8 mouse cellular contexts compared by ENCODE assay signal in the genomic region with DNA sequence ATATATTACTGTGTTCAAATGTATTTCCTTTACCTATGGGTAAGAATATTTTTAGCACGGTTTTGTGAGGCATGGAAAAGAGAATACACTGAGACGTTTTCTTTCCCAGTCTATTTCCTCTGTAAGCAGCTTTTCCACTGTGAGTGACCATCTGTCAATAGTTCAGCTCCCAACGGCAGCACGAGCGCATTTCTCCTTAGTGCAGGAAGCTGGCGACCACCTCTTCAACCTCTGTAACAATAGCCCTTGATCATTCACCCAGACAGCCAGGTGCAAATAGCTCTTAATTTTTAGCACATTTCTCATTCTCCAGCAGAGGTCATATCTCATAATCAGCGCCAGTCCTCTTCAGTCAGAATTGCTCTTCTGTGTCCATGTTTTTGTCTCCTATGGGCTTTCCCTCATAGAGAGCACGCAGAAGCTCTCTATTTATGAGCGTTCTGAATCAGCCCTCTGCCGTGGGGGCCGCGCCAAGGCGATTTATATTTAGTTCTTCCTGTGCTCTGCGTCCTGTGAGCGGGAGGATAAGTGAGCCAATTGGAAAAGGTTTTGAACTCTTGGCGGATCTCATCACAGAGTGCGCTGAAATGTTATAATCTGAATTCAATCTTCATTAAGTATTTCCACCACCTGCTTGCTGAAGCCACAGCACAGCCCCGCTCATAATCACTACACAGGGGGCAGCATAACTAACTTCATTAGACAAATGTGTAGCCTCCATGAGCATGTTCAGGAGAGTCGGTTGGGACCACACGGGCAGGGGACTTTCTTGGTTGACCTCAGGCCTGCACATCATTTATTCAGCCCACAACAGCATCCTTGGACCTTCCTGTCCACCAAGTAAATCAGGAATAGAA.
DNase-seq lines count a peak whose midpoint lies in the region; ATAC-seq and TF ChIP-seq lines count a peak whose summit lies in the region.

No protein-coding gene starts in this region.

- H3K4me2 ChIP-seq in embryonic facial prominence, embryonic 11.5 days (ENCODE audit: low read depth, low read length), result no peak overlapping the region; the same call in 1 of the 2 replicates
- H3K4me2 ChIP-seq in liver, postnatal 0 days (ENCODE audit: low read depth, low read length), result 0 out of 2 replicates have a peak overlapping the region, but pooled peaks have one; percentile 9

- H3K9me3 ChIP-seq in embryonic facial prominence, embryonic 11.5 days (replicated peaks; ENCODE audit: control insufficient read depth, low read length), result no peaks in the 10 kb centered on the region
- H3K9me3 ChIP-seq in liver, postnatal 0 days (ENCODE audit: low read length), result no peaks in the 10 kb centered on the region

- H3K4me1 ChIP-seq in embryonic facial prominence, embryonic 11.5 days (ENCODE audit: control insufficient read depth, insufficient read depth, low read length), result no peaks in the 10 kb centered on the region
- no peaks in the 10 kb centered on the region for H3K4me1 ChIP-seq in liver, postnatal 0 days (ENCODE audit: insufficient read depth)

- peak; percentile 41 for DNase-seq in embryo, embryonic 10.5 days (ENCODE audit: low spot score)
- DNase-seq in embryo, embryonic 10 days (ENCODE audit: low spot score), result no peak
- DNase-seq in embryonic facial prominence, embryonic 11.5 days (ENCODE audit: low spot score), result peak; percentile 54
- DNase-seq in heart, adult 9 months (ENCODE audit: low spot score in 2 of 2), result peak; percentile 1 to 5
- DNase-seq in kidney, postnatal 10 days, result peak; percentile 64
- no peak for DNase-seq in liver, postnatal 0 days
- DNase-seq in right cerebral cortex, postnatal 10 days (ENCODE audit: low spot score in 2 of 2), result peak; percentile 56 to 59

- TF ChIP-seq CTCF in liver, postnatal 0 days (IDR thresholded peaks at IDR 0.05; ENCODE audit: low read depth), result no peak

- no peak overlapping the region for H3K4me3 ChIP-seq in embryonic facial prominence, embryonic 11.5 days (ENCODE audit: low read depth, low read length)
- no peak overlapping the region for H3K4me3 ChIP-seq in liver, postnatal 0 days (ENCODE audit: low read depth, low read length)

- 48% methylated on average over 20 of the region's 20 CpGs for WGBS in embryonic facial prominence, embryonic 11.5 days
- WGBS in liver, postnatal 0 days (ENCODE audit: insufficient replicate concordance), result 41% methylated on average over 20 of the region's 20 CpGs

- no peak for TF ChIP-seq EP300 in liver, postnatal 0 days (IDR thresholded peaks at IDR 0.05; ENCODE audit: low read depth)

- no peak overlapping the region for H3K9ac ChIP-seq in embryonic facial prominence, embryonic 11.5 days (replicated peaks; ENCODE audit: low read length)
- no peak overlapping the region for H3K9ac ChIP-seq in liver, postnatal 0 days (replicated peaks)

- peak overlapping the region; percentile 28; the same call in 1 of the 2 replicates for H3K27ac ChIP-seq in embryonic facial prominence, embryonic 11.5 days (replicated peaks; ENCODE audit: low read depth, low read length)
- no peak overlapping the region for H3K27ac ChIP-seq in liver, postnatal 0 days (ENCODE audit: low read depth)

- no peaks in the 10 kb centered on the region for H3K27me3 ChIP-seq in embryonic facial prominence, embryonic 11.5 days (ENCODE audit: control insufficient read depth, insufficient read depth, low read length)
- H3K27me3 ChIP-seq in liver, postnatal 0 days (ENCODE audit: insufficient read depth, low read length), result no peaks in the 10 kb centered on the region

- no peak for ATAC-seq in embryonic facial prominence, embryonic 11.5 days (replicated peaks; ENCODE audit: insufficient number of reproducible peaks, low FRiP score, low TSS enrichment, low read depth)
- no peak for ATAC-seq in liver, postnatal 0 days
- ATAC-seq in erythroblast, adult 5-6 weeks (replicated peaks; ENCODE audit: low FRiP score, poor library complexity, severe bottlenecking), result no peak

- no peaks in the 10 kb centered on the region for H3K36me3 ChIP-seq in embryonic facial prominence, embryonic 11.5 days (replicated peaks; ENCODE audit: control insufficient read depth, insufficient read depth, low read depth, low read length)
- no peaks in the 10 kb centered on the region for H3K36me3 ChIP-seq in liver, postnatal 0 days (replicated peaks; ENCODE audit: insufficient read depth, low read length)

Comparison
In these comparisons a context has a peak if more than half of its experiments do, and no peak if none do; other contexts are left out.
1. DNase-seq: peak in embryo, embryonic 10.5 days (single experiment), embryonic facial prominence, embryonic 11.5 days (single experiment), heart, adult 9 months (2 of 2), kidney, postnatal 10 days (single experiment) and right cerebral cortex, postnatal 10 days (2 of 2); none in embryo, embryonic 10 days (single experiment) and liver, postnatal 0 days (single experiment).